Mouse (Mus musculus): Measurements from ENCODE around the gene H2afy. TPM values are rescaled to one million over a fixed set of nuclear protein-coding genes. Genes with fewer than 3 reads are reported as not detected.

H2afy gene
- polyA plus RNA-seq, 1 experiment = 316 TPM

DNA sequence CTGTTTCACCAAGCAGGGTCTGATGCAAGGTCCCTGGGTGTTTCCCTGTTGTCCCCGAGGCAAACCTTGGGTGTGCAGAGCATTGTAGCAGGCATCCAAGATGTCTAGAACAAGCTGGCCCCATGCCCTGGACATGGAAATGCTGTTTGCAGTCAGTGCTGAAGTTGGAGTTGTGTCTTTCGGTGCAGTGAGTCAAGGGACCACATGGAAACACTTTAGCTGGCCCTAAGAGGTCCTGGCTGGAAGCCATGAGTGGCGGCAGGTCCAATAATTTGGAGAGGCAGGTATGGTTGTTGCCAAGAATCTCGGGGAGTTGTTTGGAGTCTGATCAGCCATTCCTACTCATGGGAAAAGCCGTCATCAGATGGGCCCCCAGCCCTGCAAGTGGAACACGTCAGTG is 27.6 kb upstream of the H2afy start:
- no peak overlapping the region for H3K4me3 ChIP-seq (ENCODE audit: control insufficient read depth, insufficient read depth, low read length)
- no peaks in the 10 kb centered on the region for H3K27me3 ChIP-seq (ENCODE audit: control insufficient read depth, insufficient read depth, low read length)
- no peak for DNase-seq
- H3K36me3 ChIP-seq (ENCODE audit: control insufficient read depth, insufficient read depth, low read length) = no peaks in the 10 kb centered on the region
- no peak overlapping the region for H3K27ac ChIP-seq (ENCODE audit: control insufficient read depth, insufficient read depth, low read length)
- TF ChIP-seq CTCF (IDR thresholded peaks at IDR 0.05; ENCODE audit: borderline replicate concordance, control insufficient read depth, extremely low read depth, insufficient read depth, low read length, poor library complexity) = no peak
- WGBS = 86% methylated on average over 6 of the region's 6 CpGs
- peaks cover 24% of the 10 kb centered on the region for H3K4me1 ChIP-seq (replicated peaks; ENCODE audit: control insufficient read depth, insufficient read depth, low read length)

DNA sequence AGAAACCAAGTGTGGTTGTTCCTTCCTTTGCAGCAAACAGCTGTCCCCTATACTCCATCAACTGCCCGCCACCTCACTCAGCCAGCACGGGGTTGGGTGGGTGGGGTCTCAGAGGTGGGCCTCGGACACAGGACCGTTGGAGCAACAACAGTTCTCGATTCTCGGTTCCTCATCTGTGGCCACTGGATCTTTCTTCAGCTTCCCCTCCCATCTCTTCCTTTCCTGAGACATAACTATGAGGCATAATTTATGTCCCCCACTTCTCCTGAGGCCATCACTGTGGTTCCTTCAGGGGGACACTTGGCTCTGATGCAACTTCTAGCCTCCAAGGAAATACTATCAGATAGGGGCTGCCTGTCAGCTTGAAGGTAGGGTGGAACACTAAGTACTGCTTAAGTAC is 26.7 kb upstream of the H2afy start:
- H3K4me1 ChIP-seq (replicated peaks; ENCODE audit: control insufficient read depth, insufficient read depth, low read length) = peaks cover 27% of the 10 kb centered on the region
- H3K27ac ChIP-seq (ENCODE audit: control insufficient read depth, insufficient read depth, low read length) = no peak overlapping the region
- H3K27me3 ChIP-seq (ENCODE audit: control insufficient read depth, insufficient read depth, low read length) = no peaks in the 10 kb centered on the region
- TF ChIP-seq CTCF (IDR thresholded peaks at IDR 0.05; ENCODE audit: borderline replicate concordance, control insufficient read depth, extremely low read depth, insufficient read depth, low read length, poor library complexity) = no peak
- TF ChIP-seq POLR2A (IDR thresholded peaks at IDR 0.05; ENCODE audit: control insufficient read depth, extremely low read depth, insufficient read depth, low read length, poor library complexity) = no peak
- no peak overlapping the region for H3K4me3 ChIP-seq (ENCODE audit: control insufficient read depth, insufficient read depth, low read length)
- H3K36me3 ChIP-seq (ENCODE audit: control insufficient read depth, insufficient read depth, low read length) = no peaks in the 10 kb centered on the region
- DNase-seq = no peak
- 42% methylated on average over 6 of the region's 6 CpGs for WGBS

DNA sequence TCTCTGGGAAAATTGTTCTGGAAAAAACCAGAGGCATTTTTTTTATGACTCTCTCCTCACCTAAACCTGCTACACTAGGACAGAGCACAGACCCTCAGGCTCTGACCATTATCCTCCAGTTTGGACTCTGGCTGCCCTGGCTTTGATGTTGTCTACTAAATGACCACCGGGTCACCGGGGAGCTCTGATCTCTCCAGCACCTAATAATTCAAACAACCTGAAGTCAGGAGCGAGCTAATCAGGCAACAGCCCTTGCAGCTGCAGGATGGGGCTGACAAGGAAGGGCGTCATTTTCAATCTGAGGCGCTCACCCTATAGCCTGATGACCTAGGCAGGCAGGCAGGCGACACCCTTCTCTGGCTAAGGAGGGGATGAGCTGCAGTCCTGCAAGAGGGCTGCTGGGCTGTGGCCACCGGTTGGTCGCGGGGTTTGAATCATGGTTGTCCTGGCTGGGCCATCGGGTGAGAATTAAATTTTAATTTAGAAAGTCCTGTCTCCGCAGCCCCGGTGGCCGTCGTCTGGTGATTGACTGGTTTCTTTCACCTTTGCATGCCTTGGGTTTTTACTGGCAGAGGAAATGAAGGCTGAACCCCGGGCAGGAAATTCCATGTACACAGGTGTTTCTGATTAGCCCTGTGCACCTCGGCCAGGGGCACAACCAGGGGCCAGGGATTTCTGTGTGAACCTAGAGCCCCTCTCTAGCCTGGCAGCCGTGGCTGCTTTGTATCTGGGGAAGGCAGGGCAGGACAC is 23.6 kb upstream of the H2afy start:
- 19% methylated on average over 17 of the region's 17 CpGs for WGBS
- TF ChIP-seq POLR2A (IDR thresholded peaks at IDR 0.05; ENCODE audit: control insufficient read depth, extremely low read depth, insufficient read depth, low read length, poor library complexity) (no peak), CTCF (IDR thresholded peaks at IDR 0.05; ENCODE audit: borderline replicate concordance, control insufficient read depth, extremely low read depth, insufficient read depth, low read length, poor library complexity) (no peak)
- H3K36me3 ChIP-seq (ENCODE audit: control insufficient read depth, insufficient read depth, low read length) = no peaks in the 10 kb centered on the region
- H3K4me3 ChIP-seq (ENCODE audit: control insufficient read depth, insufficient read depth, low read length) = no peak overlapping the region
- H3K27me3 ChIP-seq (ENCODE audit: control insufficient read depth, insufficient read depth, low read length) = no peaks in the 10 kb centered on the region
- no peak overlapping the region for H3K27ac ChIP-seq (ENCODE audit: control insufficient read depth, insufficient read depth, low read length)
- no peak for DNase-seq
- peaks cover 32% of the 10 kb centered on the region for H3K4me1 ChIP-seq (replicated peaks; ENCODE audit: control insufficient read depth, insufficient read depth, low read length)

DNA sequence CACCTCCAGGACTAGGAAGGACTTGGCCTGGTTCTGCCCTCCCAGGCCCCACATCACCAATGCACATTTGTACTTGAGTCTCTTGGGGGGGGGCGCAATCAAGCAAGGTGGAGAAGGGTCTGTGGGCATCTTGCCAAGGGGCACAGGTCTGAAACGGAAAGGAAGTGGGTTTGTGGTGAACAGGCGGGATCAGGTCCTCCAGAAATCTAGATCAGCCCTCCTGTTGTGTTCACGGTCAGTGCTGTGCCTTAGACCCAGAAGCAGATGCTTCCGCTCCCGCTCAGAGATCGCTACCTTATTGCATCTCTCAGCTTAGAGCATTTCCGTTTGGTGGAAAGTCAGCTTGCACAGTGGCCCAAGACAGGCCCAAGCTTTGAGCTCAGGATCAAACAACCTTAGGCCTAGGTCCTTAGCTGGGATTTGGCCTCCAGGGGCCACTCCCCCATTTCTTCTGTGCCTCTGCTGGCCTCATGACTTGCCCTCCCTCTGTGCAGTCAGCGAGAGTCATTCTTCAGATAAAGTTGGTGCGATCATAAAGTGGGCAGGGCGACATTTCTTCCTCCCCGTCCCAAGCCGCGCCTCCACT is 22.9 kb upstream of the H2afy start:
- no peaks in the 10 kb centered on the region for H3K27me3 ChIP-seq (ENCODE audit: control insufficient read depth, insufficient read depth, low read length)
- H3K27ac ChIP-seq (ENCODE audit: control insufficient read depth, insufficient read depth, low read length) = no peak overlapping the region; the same call in 1 of the 2 replicates
- no peaks in the 10 kb centered on the region for H3K36me3 ChIP-seq (ENCODE audit: control insufficient read depth, insufficient read depth, low read length)
- 0 out of 2 replicates have a peak, but pooled peaks have one; percentile 13 for TF ChIP-seq POLR2A (IDR thresholded peaks at IDR 0.05; ENCODE audit: control insufficient read depth, extremely low read depth, insufficient read depth, low read length, poor library complexity)
- no peak for TF ChIP-seq CTCF (IDR thresholded peaks at IDR 0.05; ENCODE audit: borderline replicate concordance, control insufficient read depth, extremely low read depth, insufficient read depth, low read length, poor library complexity)
- WGBS = 7% methylated on average over 14 of the region's 14 CpGs
- no peak overlapping the region for H3K4me3 ChIP-seq (ENCODE audit: control insufficient read depth, insufficient read depth, low read length)
- peak; percentile 39 for DNase-seq
- H3K4me1 ChIP-seq (replicated peaks; ENCODE audit: control insufficient read depth, insufficient read depth, low read length) = peaks cover 32% of the 10 kb centered on the region

DNA sequence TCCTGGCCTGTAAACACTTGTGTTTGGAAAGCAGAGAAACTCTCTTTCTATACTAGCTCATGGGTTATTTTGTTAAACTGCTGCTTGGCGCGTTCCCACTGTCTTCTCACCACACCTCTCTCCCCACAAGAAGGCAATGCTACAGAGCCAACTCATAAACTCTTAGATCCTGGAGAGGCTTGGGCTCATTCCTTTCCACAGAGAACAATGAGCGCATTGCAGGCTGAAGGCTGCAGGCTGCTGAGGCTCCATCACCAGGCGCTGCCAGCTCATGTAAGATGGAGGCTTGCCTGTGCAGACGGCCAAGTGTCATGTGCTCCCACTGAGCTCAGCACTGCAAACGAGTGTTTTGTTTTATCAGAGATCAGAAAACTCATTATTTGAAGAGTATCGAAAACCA is 19.5 kb upstream of the H2afy start:
- no peak overlapping the region for H3K27ac ChIP-seq (ENCODE audit: control insufficient read depth, insufficient read depth, low read length)
- no peak for DNase-seq
- 72% methylated on average over 7 of the region's 7 CpGs for WGBS

DNA sequence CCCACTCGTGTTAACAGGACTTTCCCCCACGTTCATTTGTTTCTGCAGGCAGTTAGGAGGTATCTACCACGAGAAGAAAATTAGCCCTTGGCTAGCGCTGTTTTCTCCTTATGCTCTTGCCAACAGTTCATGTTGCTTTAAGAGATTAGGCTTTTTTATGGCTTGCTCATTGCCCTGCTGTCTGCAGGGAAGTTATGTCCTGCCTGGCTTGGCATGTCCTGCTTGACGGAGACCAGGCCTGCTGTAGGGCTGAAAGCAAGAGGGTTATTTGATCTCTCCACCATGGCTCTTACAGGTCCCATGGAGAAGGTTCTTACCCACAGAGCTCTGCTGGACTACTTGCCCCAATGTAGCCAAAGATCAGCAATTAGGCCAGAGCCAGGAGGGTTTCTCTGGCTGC is 18.9 kb upstream of the H2afy start:
- H3K27ac ChIP-seq (ENCODE audit: control insufficient read depth, insufficient read depth, low read length) = no peak overlapping the region
- H3K4me1 ChIP-seq (replicated peaks; ENCODE audit: control insufficient read depth, insufficient read depth, low read length) = peaks cover 45% of the 10 kb centered on the region
- H3K27me3 ChIP-seq (ENCODE audit: control insufficient read depth, insufficient read depth, low read length) = no peaks in the 10 kb centered on the region
- H3K36me3 ChIP-seq (ENCODE audit: control insufficient read depth, insufficient read depth, low read length) = no peaks in the 10 kb centered on the region
- no peak for DNase-seq
- no peak overlapping the region for H3K4me3 ChIP-seq (ENCODE audit: control insufficient read depth, insufficient read depth, low read length)
- TF ChIP-seq POLR2A (IDR thresholded peaks at IDR 0.05; ENCODE audit: control insufficient read depth, extremely low read depth, insufficient read depth, low read length, poor library complexity) = no peak
- no peak for TF ChIP-seq CTCF (IDR thresholded peaks at IDR 0.05; ENCODE audit: borderline replicate concordance, control insufficient read depth, extremely low read depth, insufficient read depth, low read length, poor library complexity)
- 81% methylated on average over 5 of the region's 5 CpGs for WGBS

More for the DNA sequence above, 19.5 kb upstream of the H2afy start:
- Histone ChIP-seq H3K4me3 (ENCODE audit: control insufficient read depth, insufficient read depth, low read length) (no peak overlapping the region), H3K36me3 (ENCODE audit: control insufficient read depth, insufficient read depth, low read length) (no peaks in the 10 kb centered on the region), H3K27me3 (ENCODE audit: control insufficient read depth, insufficient read depth, low read length) (no peaks in the 10 kb centered on the region), H3K4me1 (replicated peaks; ENCODE audit: control insufficient read depth, insufficient read depth, low read length) (peaks cover 48% of the 10 kb centered on the region)
- TF ChIP-seq CTCF (IDR thresholded peaks at IDR 0.05; ENCODE audit: borderline replicate concordance, control insufficient read depth, extremely low read depth, insufficient read depth, low read length, poor library complexity) (no peak), POLR2A (IDR thresholded peaks at IDR 0.05; ENCODE audit: control insufficient read depth, extremely low read depth, insufficient read depth, low read length, poor library complexity) (no peak)

Data from thymus, adult 2 months (tissue).